Mouse (Mus musculus) midbrain, embryonic 12.5 days (tissue): ENCODE data around the gene Ccdc88c. TPM values are rescaled to one million over a fixed set of nuclear protein-coding genes. Genes with fewer than 3 reads are reported as not detected.

ENCODE experiments used
- ATAC-seq: fragments of 200-750 bp; cut with Nextera tagmentation; 2 replicates; pipeline ENCODE4 v1.8.0; 2017; ENCODE audit warnings: low read depth, moderate TSS enrichment, moderate library complexity; ENCODE audit not compliant: low FRiP score
- H3K27ac ChIP-seq: fragments of 300-500 bp; sonication (generic); replicated peaks from 2 replicates; pipeline ENCODE4 v1.5.1; 2016; ENCODE audit warnings: mild to moderate bottlenecking
- H3K27me3 ChIP-seq: fragments of 300-500 bp; sonication (generic); 2 replicates; pipeline ENCODE4 v1.6.1; 2016; ENCODE audit warnings: mild to moderate bottlenecking
- H3K36me3 ChIP-seq: fragments of 300-500 bp; sonication (generic); 2 replicates; pipeline ENCODE4 v1.6.1; 2016
- H3K4me1 ChIP-seq: fragments of 300-500 bp; sonication (generic); 2 replicates; pipeline ENCODE4 v1.6.1; 2016
- H3K4me2 ChIP-seq: fragments of 300-500 bp; sonication (generic); replicated peaks from 2 replicates; pipeline ENCODE4 v1.6.1; 2016; ENCODE audit warnings: mild to moderate bottlenecking, moderate library complexity
- H3K4me3 ChIP-seq: fragments of 300-500 bp; sonication (generic); 2 replicates; pipeline ENCODE4 v1.5.1; 2016; ENCODE audit warnings: mild to moderate bottlenecking
- H3K9ac ChIP-seq: fragments of 300-500 bp; sonication (generic); replicated peaks from 2 replicates; pipeline ENCODE4 v1.6.1; 2016; ENCODE audit warnings: mild to moderate bottlenecking, moderate library complexity
- H3K9me3 ChIP-seq: fragments of 300-500 bp; sonication (generic); 2 replicates; pipeline ENCODE4 v1.6.1; 2016; ENCODE audit warnings: mild to moderate bottlenecking
- WGBS: fragments of 180-500 bp; shearing (Covaris S2); methylation state at CpG from one replicate; pipeline ENCODE4 v1.1.7; 2016; 5-methylcytosine and 5-hydroxymethylcytosine counted together
- polyA plus RNA-seq: library from polyadenylated mRNA; unstranded; fragments of >200 nt; fragmentation: Nextera tagmentation; extraction: Ambion mirVana; gene quantifications from 2 replicates; pipeline ENCODE4 v1.2.1, GENCODE M21; 2016

Ccdc88c gene
- polyA plus RNA-seq, 1 experiment from 2014 or later = 17.1 TPM

- WGBS = 81% methylated on average over 4 of the region's 4 CpGs
Observed at GRCm38 (mm10) chr12:101026025-101026424, 2.8 kb downstream of the Ccdc88c start.

GRCm38 (mm10) chr12:101025379-101025778 is 3.5 kb downstream of the Ccdc88c start:
- Histone ChIP-seq H3K9me3 (no peaks in the 10 kb centered on the region), H3K4me3 (no peak overlapping the region), H3K36me3 (peaks cover 21% of the 10 kb centered on the region), H3K27ac (no peak overlapping the region), H3K4me1 (peaks cover 48% of the 10 kb centered on the region), H3K4me2 (peak overlapping the region; percentile 19; the same call in 1 of the 2 replicates), H3K9ac (no peak overlapping the region), H3K27me3 (peaks cover 7% of the 10 kb centered on the region)
- no peak for ATAC-seq
- 80% methylated on average over 7 of the region's 7 CpGs for WGBS

More at GRCm38 (mm10) chr12:101026025-101026424, 2.8 kb downstream of the Ccdc88c start:
- Histone ChIP-seq H3K4me2 (peak overlapping the region; percentile 82), H3K36me3 (peaks cover 14% of the 10 kb centered on the region), H3K27ac (no peak overlapping the region), H3K4me3 (no peak overlapping the region), H3K9me3 (no peaks in the 10 kb centered on the region), H3K4me1 (peaks cover 48% of the 10 kb centered on the region), H3K9ac (no peak overlapping the region), H3K27me3 (peaks cover 7% of the 10 kb centered on the region)
- no peak for ATAC-seq

- Histone ChIP-seq H3K4me1 (peaks cover 49% of the 10 kb centered on the region), H3K36me3 (peaks cover 26% of the 10 kb centered on the region), H3K4me3 (no peak overlapping the region), H3K27me3 (peaks cover 7% of the 10 kb centered on the region), H3K9me3 (no peaks in the 10 kb centered on the region), H3K9ac (no peak overlapping the region), H3K27ac (no peak overlapping the region), H3K4me2 (0 out of 2 replicates have a peak overlapping the region, but pooled peaks have one; percentile 19)
- no peak for ATAC-seq
- 68% methylated on average over 8 of the region's 8 CpGs for WGBS
Observed at GRCm38 (mm10) chr12:101024824-101025223, 4.0 kb downstream of the Ccdc88c start.

- H3K9me3 ChIP-seq = no peaks in the 10 kb centered on the region
- peaks cover 27% of the 10 kb centered on the region for H3K36me3 ChIP-seq
- peaks cover 7% of the 10 kb centered on the region for H3K27me3 ChIP-seq
- H3K4me2 ChIP-seq = no peak overlapping the region
- WGBS = 75% methylated on average over 11 of the region's 11 CpGs
- H3K9ac ChIP-seq = no peak overlapping the region
- no peak for ATAC-seq
- no peak overlapping the region for H3K4me3 ChIP-seq
- peak overlapping the region; percentile 26; the same call in 1 of the 2 replicates for H3K27ac ChIP-seq
- H3K4me1 ChIP-seq = peaks cover 63% of the 10 kb centered on the region
Observed at GRCm38 (mm10) chr12:101023143-101023542, 5.7 kb downstream of the Ccdc88c start.

- Histone ChIP-seq H3K27me3 (peaks cover 7% of the 10 kb centered on the region), H3K4me2 (no peak overlapping the region), H3K4me3 (no peak overlapping the region), H3K9ac (no peak overlapping the region), H3K9me3 (no peaks in the 10 kb centered on the region), H3K27ac (no peak overlapping the region), H3K4me1 (peaks cover 64% of the 10 kb centered on the region), H3K36me3 (peaks cover 27% of the 10 kb centered on the region)
- WGBS = 91% methylated on average over 8 of the region's 8 CpGs
- ATAC-seq = no peak
Observed at GRCm38 (mm10) chr12:101022353-101022752, 6.5 kb downstream of the Ccdc88c start.

GRCm38 (mm10) chr12:101021484-101022226 is 7.2 kb downstream of the Ccdc88c start:
- H3K9ac ChIP-seq = no peak overlapping the region
- peaks cover 64% of the 10 kb centered on the region for H3K4me1 ChIP-seq
- H3K27ac ChIP-seq = no peak overlapping the region
- WGBS = 80% methylated on average over 9 of the region's 9 CpGs
- no peaks in the 10 kb centered on the region for H3K9me3 ChIP-seq
- H3K4me3 ChIP-seq = no peak overlapping the region
- ATAC-seq = no peak
- no peak overlapping the region for H3K4me2 ChIP-seq
- H3K27me3 ChIP-seq = peaks cover 7% of the 10 kb centered on the region
- H3K36me3 ChIP-seq = peaks cover 27% of the 10 kb centered on the region

- H3K4me3 ChIP-seq = no peak overlapping the region
- H3K9ac ChIP-seq = no peak overlapping the region
- H3K36me3 ChIP-seq = peaks cover 27% of the 10 kb centered on the region
- no peaks in the 10 kb centered on the region for H3K9me3 ChIP-seq
- 89% methylated on average over 15 of the region's 15 CpGs for WGBS
- H3K27ac ChIP-seq = no peak overlapping the region
- H3K4me2 ChIP-seq = no peak overlapping the region
- H3K4me1 ChIP-seq = peaks cover 64% of the 10 kb centered on the region
- ATAC-seq = no peak
- no peaks in the 10 kb centered on the region for H3K27me3 ChIP-seq
Observed at GRCm38 (mm10) chr12:101020210-101021015, 8.4 kb downstream of the Ccdc88c start.

GRCm38 (mm10) chr12:101019443-101019842 is 9.4 kb downstream of the Ccdc88c start:
- Histone ChIP-seq H3K27me3 (no peaks in the 10 kb centered on the region), H3K4me1 (peaks cover 66% of the 10 kb centered on the region), H3K9ac (no peak overlapping the region), H3K4me2 (no peak overlapping the region), H3K27ac (0 out of 2 replicates have a peak overlapping the region, but pooled peaks have one; percentile 47), H3K4me3 (no peak overlapping the region), H3K9me3 (no peaks in the 10 kb centered on the region), H3K36me3 (peaks cover 27% of the 10 kb centered on the region)
- ATAC-seq = no peak
- WGBS = 87% methylated on average over 7 of the region's 7 CpGs

GRCm38 (mm10) chr12:101019031-101019430 is 9.8 kb downstream of the Ccdc88c start:
- ATAC-seq = no peak
- Histone ChIP-seq H3K9me3 (no peaks in the 10 kb centered on the region), H3K4me1 (peaks cover 70% of the 10 kb centered on the region), H3K36me3 (peaks cover 27% of the 10 kb centered on the region), H3K9ac (no peak overlapping the region), H3K4me3 (no peak overlapping the region), H3K27ac (peak overlapping the region; percentile 47; the same call in 1 of the 2 replicates), H3K4me2 (no peak overlapping the region), H3K27me3 (no peaks in the 10 kb centered on the region)
- WGBS = 27% methylated on average over 5 of the region's 5 CpGs

GRCm38 (mm10) chr12:101017971-101018371 is 10.9 kb downstream of the Ccdc88c start:
- Histone ChIP-seq H3K4me3 (no peak overlapping the region), H3K4me2 (0 out of 2 replicates have a peak overlapping the region, but pooled peaks have one; percentile 13), H3K4me1 (peaks cover 68% of the 10 kb centered on the region), H3K9ac (no peak overlapping the region), H3K36me3 (peaks cover 27% of the 10 kb centered on the region), H3K9me3 (no peaks in the 10 kb centered on the region), H3K27me3 (no peaks in the 10 kb centered on the region), H3K27ac (0 out of 2 replicates have a peak overlapping the region, but pooled peaks have one; percentile 4)
- 23% methylated on average over 6 of the region's 6 CpGs for WGBS
- ATAC-seq = 0 out of 2 replicates have a peak, but pooled peaks have one; percentile 27

GRCm38 (mm10) chr12:101016412-101016928 is 12.4 kb downstream of the Ccdc88c start:
- 36% methylated on average over 5 of the region's 5 CpGs for WGBS
- H3K9me3 ChIP-seq = no peaks in the 10 kb centered on the region
- ATAC-seq = no peak
- no peak overlapping the region for H3K4me2 ChIP-seq
- no peak overlapping the region for H3K9ac ChIP-seq
- peaks cover 77% of the 10 kb centered on the region for H3K4me1 ChIP-seq
- no peak overlapping the region for H3K4me3 ChIP-seq
- H3K36me3 ChIP-seq = peaks cover 17% of the 10 kb centered on the region
- no peaks in the 10 kb centered on the region for H3K27me3 ChIP-seq
- H3K27ac ChIP-seq = 0 out of 2 replicates have a peak overlapping the region, but pooled peaks have one; percentile 26
